Mouse (Mus musculus): Measurements from ENCODE around the gene Sorcs3.

Gene Sorcs3

GRCm38 (mm10) chr19:48706267-48706923, 500.6 kb downstream of the Sorcs3 start:
- no peak for DNase-seq (ENCODE audit: low read depth, low spot score)

- no peak for DNase-seq (ENCODE audit: low read depth, low spot score)
Observed at GRCm38 (mm10) chr19:48706924-48707320, 501.1 kb downstream of the Sorcs3 start.

GRCm38 (mm10) chr19:48725851-48726419, 520.1 kb downstream of the Sorcs3 start:
- DNase-seq (ENCODE audit: low read depth, low spot score), result no peak

GRCm38 (mm10) chr19:48727048-48727447, 521.2 kb downstream of the Sorcs3 start:
- DNase-seq (ENCODE audit: low read depth, low spot score), result no peak

- no peak for DNase-seq (ENCODE audit: low read depth, low spot score)
Observed at GRCm38 (mm10) chr19:48727601-48728000, 521.8 kb downstream of the Sorcs3 start.

GRCm38 (mm10) chr19:48731731-48732130, 525.9 kb downstream of the Sorcs3 start:
- no peak for DNase-seq (ENCODE audit: low read depth, low spot score)

- DNase-seq (ENCODE audit: low read depth, low spot score), result no peak
Observed at GRCm38 (mm10) chr19:48734370-48734769, 528.5 kb downstream of the Sorcs3 start.

GRCm38 (mm10) chr19:48737554-48737953, 531.7 kb downstream of the Sorcs3 start:
- DNase-seq (ENCODE audit: low read depth, low spot score), result no peak

- no peak for DNase-seq (ENCODE audit: low read depth, low spot score)
Observed at GRCm38 (mm10) chr19:48755156-48755555, 549.3 kb downstream of the Sorcs3 start.

GRCm38 (mm10) chr19:48756831-48757230, 551.0 kb downstream of the Sorcs3 start:
- DNase-seq (ENCODE audit: low read depth, low spot score), result no peak

GRCm38 (mm10) chr19:48766524-48766923, 560.7 kb downstream of the Sorcs3 start:
- no peak for DNase-seq (ENCODE audit: low read depth, low spot score)

- no peak for DNase-seq (ENCODE audit: low read depth, low spot score)
Observed at GRCm38 (mm10) chr19:48771565-48771964, 565.7 kb downstream of the Sorcs3 start.

GRCm38 (mm10) chr19:48779095-48779765, 573.4 kb downstream of the Sorcs3 start:
- no peak for DNase-seq (ENCODE audit: low read depth, low spot score)

- DNase-seq (ENCODE audit: low read depth, low spot score), result no peak
Observed at GRCm38 (mm10) chr19:48780813-48781212, 575.0 kb downstream of the Sorcs3 start.

- DNase-seq (ENCODE audit: low read depth, low spot score), result no peak
Observed at GRCm38 (mm10) chr19:48782024-48782721, 576.3 kb downstream of the Sorcs3 start.

- no peak for DNase-seq (ENCODE audit: low read depth, low spot score)
Observed at GRCm38 (mm10) chr19:48787269-48787668, 581.4 kb downstream of the Sorcs3 start.

GRCm38 (mm10) chr19:48804546-48804945, 598.7 kb downstream of the Sorcs3 start:
- DNase-seq (ENCODE audit: low read depth, low spot score), result no peak

GRCm38 (mm10) chr19:48811541-48811940, 605.7 kb downstream of the Sorcs3 start:
- DNase-seq (ENCODE audit: low read depth, low spot score), result no peak

- DNase-seq (ENCODE audit: low read depth, low spot score), result no peak
Observed at GRCm38 (mm10) chr19:48813823-48814222, 608.0 kb downstream of the Sorcs3 start.

GRCm38 (mm10) chr19:48815064-48815463, 609.2 kb downstream of the Sorcs3 start:
- DNase-seq (ENCODE audit: low read depth, low spot score), result no peak

GRCm38 (mm10) chr19:48820493-48821282, 614.9 kb downstream of the Sorcs3 start:
- no peak for DNase-seq (ENCODE audit: low read depth, low spot score)

All from CD4-positive helper T cell, adult 2 months (primary cell).